Mouse (Mus musculus): ENCODE data around the gene 4930404H24Rik.
A peak's percentile ranks its signal among the peaks of the same experiment; 100 is the strongest.

Gene 4930404H24Rik

DNA sequence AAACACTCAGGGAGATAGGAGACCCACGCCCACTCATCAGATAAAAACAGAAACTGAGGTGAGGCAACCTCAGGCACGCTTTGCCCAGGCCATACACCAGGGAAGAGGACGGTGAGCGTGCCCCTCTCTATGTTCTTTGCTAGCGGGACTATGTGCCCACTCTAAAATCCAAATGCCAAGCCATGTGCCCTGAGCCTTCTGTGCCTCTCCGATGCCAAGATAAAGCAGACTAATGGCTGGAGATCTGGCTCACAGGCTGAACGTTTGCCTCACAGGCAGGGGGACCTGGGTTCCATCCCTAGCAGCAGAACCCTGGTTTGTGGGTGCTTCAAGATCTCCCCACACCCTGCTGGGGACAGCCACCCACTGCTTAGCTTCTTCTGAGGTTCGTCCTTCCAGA is 17.5 kb downstream of the 4930404H24Rik start:
- DNase-seq (ENCODE audit: low read depth): no peak

GRCm38 (mm10) chr2:153511562-153511961 is 19.0 kb downstream of the 4930404H24Rik start:
- DNase-seq (ENCODE audit: low read depth): no peak

DNA sequence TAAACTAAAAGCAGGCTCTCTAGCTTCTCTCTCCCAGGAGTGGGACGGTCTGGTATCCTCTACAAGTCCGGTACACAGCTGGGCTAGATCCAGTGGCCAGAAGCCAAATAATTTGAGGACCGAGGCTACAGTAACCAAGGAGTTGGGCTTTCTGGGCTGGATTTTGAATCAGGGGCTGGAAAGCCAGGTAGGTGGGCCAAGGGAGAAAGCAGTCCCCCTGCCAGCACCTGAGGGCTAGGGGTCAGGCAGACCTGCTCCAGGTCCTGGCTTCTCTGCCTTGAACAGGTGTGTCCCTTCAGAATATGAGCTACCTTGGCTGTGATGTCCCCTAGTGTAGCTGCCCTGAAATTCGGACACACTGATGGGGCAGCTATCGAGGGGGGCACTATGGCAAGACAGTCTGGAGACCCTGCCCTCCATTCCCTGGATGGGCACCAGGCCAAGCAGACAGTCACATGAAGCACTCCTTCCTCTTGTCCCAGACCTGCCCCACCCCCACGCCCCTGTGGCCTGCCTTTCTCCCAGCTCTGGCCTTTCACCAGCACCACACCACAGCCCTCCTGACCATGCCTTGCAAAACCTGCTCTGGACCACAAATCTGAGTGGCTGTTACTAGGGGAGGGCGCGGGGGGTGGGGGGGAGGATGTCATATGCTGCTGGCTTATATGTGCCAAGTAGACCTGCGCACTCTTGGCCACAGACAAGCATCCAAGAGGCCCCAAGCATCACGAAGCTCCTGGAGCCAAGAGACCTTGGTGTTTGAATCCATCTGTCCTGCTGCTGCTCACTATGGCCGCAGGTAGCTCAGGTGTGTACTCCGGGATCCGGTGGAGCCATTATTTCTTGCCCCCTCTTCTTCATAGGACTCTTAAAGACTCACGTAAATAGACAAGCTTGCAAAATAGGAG is 20.1 kb downstream of the 4930404H24Rik start:
- no peak for DNase-seq (ENCODE audit: low read depth)

DNA sequence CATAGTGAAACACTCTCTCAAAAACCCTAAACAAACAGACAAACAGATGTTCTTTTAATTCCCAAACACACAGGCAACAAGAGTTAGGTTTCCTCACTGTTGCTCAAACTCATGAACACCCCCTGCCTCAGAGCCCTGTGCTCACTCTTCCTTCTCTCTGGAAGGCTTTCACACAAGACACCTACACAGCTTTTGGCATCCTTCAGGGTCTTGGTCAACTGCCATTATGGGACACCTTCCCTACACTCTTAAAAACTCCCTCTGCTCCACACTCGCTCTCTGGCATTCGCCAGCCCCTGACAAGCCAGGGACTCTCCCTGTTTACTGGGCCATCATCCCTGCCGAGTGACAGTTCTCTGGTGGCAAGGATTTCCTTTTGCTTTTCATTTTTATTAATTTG is 21.4 kb downstream of the 4930404H24Rik start:
- DNase-seq (ENCODE audit: low read depth): no peak

DNA sequence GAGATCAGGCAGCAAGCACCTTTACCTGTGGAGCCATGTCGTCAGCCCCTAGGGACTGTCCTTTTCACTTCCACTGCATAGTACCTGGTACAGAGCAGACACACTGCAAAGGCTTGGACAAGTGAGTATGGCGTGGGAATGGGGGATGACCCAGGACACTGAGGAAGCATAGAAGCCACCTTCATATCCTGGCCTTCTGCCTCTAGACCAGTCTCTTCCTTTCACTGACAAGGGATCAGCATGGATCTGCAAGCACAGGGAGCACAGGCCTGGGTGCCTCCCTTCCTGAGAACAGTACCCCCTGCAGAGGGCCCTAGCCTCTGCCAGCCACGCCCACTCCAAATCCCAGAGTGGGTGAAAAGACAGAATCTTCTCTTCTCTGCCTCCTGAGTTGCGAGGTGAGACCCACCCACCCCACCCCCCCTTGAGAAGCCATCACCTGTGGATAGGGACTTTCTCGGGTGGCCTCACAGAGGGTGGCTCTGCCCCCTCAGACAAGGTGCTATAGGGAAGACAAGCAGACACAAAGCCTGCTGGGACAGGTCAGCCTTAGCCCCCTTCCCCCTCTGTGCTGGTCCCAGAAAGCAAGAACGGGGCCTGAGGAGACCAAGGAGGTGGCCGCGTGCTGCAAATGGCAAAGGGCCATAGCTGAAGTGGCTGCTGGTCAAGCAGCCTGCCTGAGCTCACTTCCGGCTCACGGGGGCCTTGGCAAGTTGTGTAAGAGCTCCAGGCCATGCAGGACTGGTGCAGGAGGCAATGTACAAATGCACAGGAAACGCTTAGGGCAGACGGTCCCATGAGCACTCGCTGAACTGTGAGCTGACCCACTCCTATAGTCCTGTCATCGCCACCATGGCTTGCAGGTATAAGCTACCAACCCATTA is 22.1 kb downstream of the 4930404H24Rik start:
- no peak for DNase-seq (ENCODE audit: low read depth)

GRCm38 (mm10) chr2:153515582-153515981 is 23.0 kb downstream of the 4930404H24Rik start:
- DNase-seq (ENCODE audit: low read depth): no peak

GRCm38 (mm10) chr2:153516961-153517360 is 24.4 kb downstream of the 4930404H24Rik start:
- no peak for DNase-seq (ENCODE audit: low read depth)

- no peak for DNase-seq (ENCODE audit: low read depth)
Observed at GRCm38 (mm10) chr2:153520057-153520456, 27.5 kb downstream of the 4930404H24Rik start.

DNA sequence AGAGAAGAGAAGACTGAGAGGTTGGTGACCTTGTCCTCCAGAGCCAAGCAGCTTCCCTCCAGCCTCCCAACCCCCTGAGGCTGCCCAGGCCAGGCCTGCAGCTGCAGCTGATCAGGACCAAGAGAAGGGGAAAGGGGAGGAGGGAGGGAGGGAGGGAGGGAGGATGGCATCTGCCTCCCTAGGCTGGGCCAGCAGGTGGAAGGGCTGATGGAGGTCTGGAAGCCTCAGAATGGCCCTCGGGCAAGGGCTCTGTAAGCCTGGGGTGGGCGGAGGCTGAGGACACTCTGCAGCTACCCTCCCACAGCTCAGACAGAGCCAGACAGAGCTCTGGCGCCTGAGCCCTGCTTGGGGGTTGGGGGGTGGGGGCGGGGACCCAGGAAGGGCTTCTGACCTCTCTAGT is 29.7 kb downstream of the 4930404H24Rik start:
- DNase-seq (ENCODE audit: low read depth): no peak

DNA sequence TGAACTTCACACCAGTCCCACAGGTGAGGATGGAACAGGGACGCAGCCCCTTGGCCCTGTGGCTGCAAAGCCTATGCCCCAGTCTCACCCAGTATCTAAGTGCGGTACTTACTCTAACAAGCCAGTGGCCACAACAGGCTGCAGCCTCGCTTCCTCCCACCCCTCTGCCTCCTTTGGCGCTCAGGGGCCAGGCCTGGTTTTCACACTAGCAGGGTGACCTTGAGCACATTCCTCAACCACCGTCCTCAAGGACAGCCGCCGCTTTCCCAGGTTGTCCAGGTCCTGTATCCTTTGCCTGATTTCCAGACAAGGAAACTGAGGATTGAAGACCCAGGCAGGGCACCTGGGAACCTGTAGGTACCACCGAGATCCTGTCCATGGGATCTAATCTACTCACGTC is 30.6 kb downstream of the 4930404H24Rik start:
- DNase-seq (ENCODE audit: low read depth): no peak

- DNase-seq (ENCODE audit: low read depth): no peak
Observed at GRCm38 (mm10) chr2:153523656-153524055, 31.1 kb downstream of the 4930404H24Rik start.

DNA sequence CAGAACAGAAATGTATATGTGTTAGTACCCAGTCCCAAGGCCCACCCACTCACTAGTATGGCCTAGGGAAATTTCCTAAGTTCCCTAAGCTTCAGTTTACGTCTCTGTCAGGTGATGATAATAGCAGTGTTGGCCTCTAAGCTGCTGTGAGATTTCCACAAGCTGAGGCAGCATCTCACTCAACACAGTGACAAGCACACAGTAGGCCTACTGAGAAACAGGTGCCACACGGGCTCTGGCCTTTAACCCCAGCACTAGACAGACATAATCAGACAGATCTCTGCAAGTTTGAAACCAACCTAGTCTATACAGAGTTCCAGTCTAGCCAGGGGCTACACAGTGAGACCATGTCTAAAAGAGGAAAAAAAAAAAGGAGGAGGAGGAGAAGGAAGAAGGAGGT is 32.1 kb downstream of the 4930404H24Rik start:
- DNase-seq (ENCODE audit: low read depth): no peak

DNA sequence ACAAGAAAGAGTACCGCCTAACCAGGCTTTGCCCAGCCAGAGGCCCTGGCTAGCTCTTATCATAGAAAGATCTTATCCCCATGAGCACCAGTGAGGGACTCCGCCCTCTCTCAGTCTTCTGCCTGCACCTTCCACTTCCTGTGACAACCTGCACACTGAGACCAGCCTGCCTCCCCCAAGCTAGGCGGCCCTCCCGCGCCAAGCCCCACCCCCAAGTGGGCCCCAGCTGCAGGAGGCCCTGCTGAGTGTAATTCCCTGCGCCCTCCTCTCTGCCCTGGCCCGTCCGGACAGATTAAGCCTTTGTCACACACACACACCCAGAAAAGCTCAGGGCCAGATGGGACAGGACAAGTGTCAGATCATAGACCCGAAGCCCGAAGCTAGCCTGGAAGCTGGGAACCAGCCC is 33.3 kb downstream of the 4930404H24Rik start:
- DNase-seq (ENCODE audit: low read depth): peak; percentile 79

GRCm38 (mm10) chr2:153526850-153527530 is 34.4 kb downstream of the 4930404H24Rik start:
- no peak for DNase-seq (ENCODE audit: low read depth)

DNA sequence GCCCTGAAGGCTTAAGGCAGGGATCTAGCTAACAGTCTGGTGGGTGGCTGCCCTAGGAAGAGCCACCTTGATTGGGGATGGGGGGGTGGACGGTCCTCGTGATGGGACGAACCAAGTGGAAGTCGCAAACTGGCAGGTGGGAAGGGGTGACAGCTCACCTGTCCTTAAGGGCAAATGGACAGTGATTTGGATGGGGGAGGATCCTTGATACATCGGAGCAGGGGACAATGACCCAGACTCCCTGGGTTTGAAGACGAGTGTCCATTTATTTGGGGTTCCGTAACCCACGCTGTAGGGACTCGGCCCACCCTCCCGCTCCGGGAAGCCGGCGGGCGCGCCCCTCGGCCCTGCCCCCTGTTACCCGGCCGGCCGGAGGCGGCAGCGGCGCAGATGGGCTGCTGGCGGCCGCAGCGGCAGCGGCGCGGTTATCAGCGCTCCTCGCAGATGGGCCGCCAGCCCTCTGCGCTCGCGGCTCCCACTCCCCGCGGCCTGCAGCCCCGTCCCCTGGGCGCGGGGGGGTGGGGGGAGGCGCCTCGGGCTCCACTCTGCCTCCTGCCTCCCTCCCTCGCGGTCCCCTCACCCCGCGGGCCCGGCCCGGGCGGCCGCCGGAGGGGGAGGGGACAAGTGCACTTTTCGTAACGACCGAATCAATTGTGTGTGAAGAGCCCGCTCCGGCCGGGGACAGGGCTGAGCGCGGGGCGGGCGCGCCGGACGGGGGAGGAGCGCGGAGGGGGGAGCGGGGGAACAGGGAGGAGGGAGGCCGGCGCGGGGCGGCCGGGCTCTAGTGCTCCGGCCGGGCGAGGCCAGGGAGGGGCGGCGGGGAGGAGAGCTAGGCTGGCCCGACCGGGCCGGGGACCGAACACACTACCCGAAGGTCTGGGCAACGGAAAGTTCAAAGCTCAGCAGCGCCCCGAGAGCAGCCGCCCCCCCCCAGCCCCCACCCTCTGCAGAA is 35.3 kb downstream of the 4930404H24Rik start:
- no peak for DNase-seq (ENCODE audit: low read depth)

- DNase-seq (ENCODE audit: low read depth): no peak
Observed at GRCm38 (mm10) chr2:153528571-153529364, 36.2 kb downstream of the 4930404H24Rik start.

- no peak for DNase-seq (ENCODE audit: low read depth)
Observed at GRCm38 (mm10) chr2:153529365-153529781, 36.8 kb downstream of the 4930404H24Rik start.

DNA sequence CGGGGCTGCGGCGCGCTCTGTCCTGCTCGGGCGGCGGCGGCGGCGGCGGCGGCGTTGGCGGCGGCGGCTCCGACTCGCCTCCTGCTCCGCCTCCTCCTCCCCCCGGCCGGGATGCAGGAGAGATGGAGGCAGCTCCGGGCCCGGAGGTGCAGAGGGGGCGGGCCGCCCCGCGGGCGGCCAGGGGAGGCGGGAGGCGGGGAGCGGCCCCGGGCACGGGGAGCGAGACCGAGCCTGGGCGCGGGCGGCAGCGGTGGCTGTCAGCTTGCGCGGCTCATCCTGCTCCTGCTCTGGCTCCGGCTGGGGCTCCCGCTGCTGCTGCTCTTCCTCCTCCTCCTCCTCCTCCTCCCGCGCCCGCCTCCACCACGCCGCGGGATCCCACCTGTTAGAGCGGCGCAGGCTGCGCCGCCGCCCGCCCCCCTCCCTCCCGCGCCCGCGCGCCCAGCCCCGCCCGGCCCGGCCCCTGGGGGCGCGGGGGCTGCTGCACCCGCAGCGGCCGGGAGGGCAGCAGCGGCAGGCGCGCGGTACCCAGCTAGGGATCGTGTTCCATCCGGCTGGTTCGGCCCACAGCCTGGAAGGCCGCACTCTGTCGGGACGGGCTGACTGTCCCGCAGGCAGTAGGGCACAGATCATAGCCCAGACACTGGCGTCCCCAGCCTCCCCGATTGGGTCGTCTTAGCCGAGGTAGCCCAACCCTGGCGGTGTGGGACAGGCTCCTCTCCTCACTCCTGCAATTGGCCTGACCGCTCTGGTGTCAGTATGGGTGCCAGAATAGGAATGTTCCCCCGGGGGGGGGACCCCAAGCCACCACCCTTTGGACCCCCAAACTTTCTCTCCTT is 37.6 kb downstream of the 4930404H24Rik start, which contains the start of gene Nol4l:
Nol4l (minus strand) TSS at position 41 of the 836 bp plus-strand sequence.
- no peak for DNase-seq (ENCODE audit: low read depth)

DNA sequence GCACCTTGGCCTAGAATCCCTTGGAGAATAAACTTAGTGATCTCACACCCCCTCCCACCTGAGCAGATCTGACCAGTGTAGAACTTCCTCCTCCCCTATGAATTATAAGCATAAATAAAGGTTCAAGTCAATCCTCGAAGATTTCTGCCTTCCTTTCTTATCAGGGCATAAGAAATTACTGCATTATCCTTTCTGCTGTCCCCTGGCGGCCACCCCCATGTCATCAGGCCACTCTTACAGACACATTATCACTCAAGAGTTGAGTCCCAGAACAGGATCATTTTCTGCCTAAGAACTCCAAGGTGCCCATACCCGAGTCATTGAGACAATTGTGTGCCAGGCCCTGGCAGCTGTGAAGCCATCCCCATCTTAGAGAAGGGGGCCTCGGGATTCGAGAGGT is 38.4 kb downstream of the 4930404H24Rik start:
- no peak for DNase-seq (ENCODE audit: low read depth)

Data from c-Kit-positive CD71-positive TER-119-negative erythroid progenitor cells, embryonic 14.5 days (primary cell).